ENCODE assay signal across 19 mouse cellular contexts in genomic region chr11:120222425-120223104, GRCm38 (mm10). TPM values are rescaled to one million over a fixed set of nuclear protein-coding genes. Genes with fewer than 3 reads are reported as not detected.
A peak's percentile ranks its signal among the peaks of the same experiment; 100 is the strongest.
DNase-seq lines count a peak whose midpoint lies in the region; ATAC-seq and TF ChIP-seq lines count a peak whose summit lies in the region.
"Had no signal": no experiment of that assay in that cellular context is flagged by ENCODE, and none has a peak within 500 bp of the region (broad histone marks: within the 10 kb centered on the region; RNA-seq: fewer than 3 reads in every experiment).

No protein-coding gene starts in this region.

- no peak for DNase-seq in heart, embryonic 10.5 days (ENCODE audit: low spot score)
- no peak for DNase-seq in heart, postnatal 14 days
- peak; percentile 12 for DNase-seq in kidney, postnatal 10 days
- DNase-seq in kidney, adult 18-20 months, result no peak
- no peak for DNase-seq in embryonic facial prominence, embryonic 10.5 days (ENCODE audit: low spot score)
- DNase-seq in cerebellum, adult 9-10 months, result no peak
- DNase-seq in urinary bladder, postnatal 25 days (ENCODE audit: low spot score), result no peak
- DNase-seq: cerebellum, adult 2 months; gastrocnemius, postnatal 10 days; heart, postnatal 4 days; layer of hippocampus, postnatal 36 days; lung, adult 2 months; retina, postnatal 1 day; thymus, postnatal 14 days had no signal

- 76% methylated on average over 6 of the region's 6 CpGs for WGBS in heart, embryonic 10.5 days
- 81% methylated on average over 6 of the region's 6 CpGs for WGBS in embryonic facial prominence, embryonic 10.5 days
- 42% methylated on average over 6 of the region's 6 CpGs for WGBS in intestine, postnatal 0 days

- no peak overlapping the region for H3K4me3 ChIP-seq in heart, embryonic 10.5 days
- no peak overlapping the region for H3K4me3 ChIP-seq in embryonic facial prominence, embryonic 10.5 days
- no peak overlapping the region for H3K4me3 ChIP-seq in intestine, postnatal 0 days (ENCODE audit: low read depth, low read length)
- H3K4me3 ChIP-seq: neural tube, embryonic 12.5 days; stomach, embryonic 15.5 days had no signal

- H3K27ac ChIP-seq in heart, embryonic 10.5 days, result peak overlapping the region; percentile 50
- H3K27ac ChIP-seq in embryonic facial prominence, embryonic 10.5 days (replicated peaks), result peak overlapping the region; percentile 45
- H3K27ac ChIP-seq in intestine, postnatal 0 days (ENCODE audit: low read depth, low read length), result peak overlapping the region; percentile 21; the same call in 1 of the 2 replicates
- H3K27ac ChIP-seq: macrophage had no signal

- H3K4me1 ChIP-seq in heart, embryonic 10.5 days, result peaks cover 99% of the 10 kb centered on the region
- H3K4me1 ChIP-seq in embryonic facial prominence, embryonic 10.5 days, result peaks cover 99% of the 10 kb centered on the region
- H3K4me1 ChIP-seq in intestine, postnatal 0 days (replicated peaks; ENCODE audit: control insufficient read depth, insufficient read depth, low read length), result peaks cover 26% of the 10 kb centered on the region

- no peaks in the 10 kb centered on the region for H3K27me3 ChIP-seq in heart, embryonic 10.5 days (ENCODE audit: insufficient read depth, poor library complexity, severe bottlenecking)
- H3K27me3 ChIP-seq in embryonic facial prominence, embryonic 10.5 days (replicated peaks; ENCODE audit: low read depth, poor library complexity, severe bottlenecking), result 0 out of 2 replicates have a peak, but pooled peaks cover 17% of the 10 kb centered on the region
- H3K27me3 ChIP-seq in intestine, postnatal 0 days (replicated peaks; ENCODE audit: control insufficient read depth, insufficient read depth, low read length), result no peaks in the 10 kb centered on the region
- H3K27me3 ChIP-seq: neural tube, embryonic 12.5 days; stomach, embryonic 15.5 days had no signal

- no peak for ATAC-seq in intestine, postnatal 0 days

- H3K9me3 ChIP-seq in heart, embryonic 10.5 days, result no peaks in the 10 kb centered on the region
- no peaks in the 10 kb centered on the region for H3K9me3 ChIP-seq in embryonic facial prominence, embryonic 10.5 days
- no peaks in the 10 kb centered on the region for H3K9me3 ChIP-seq in intestine, postnatal 0 days (ENCODE audit: control insufficient read depth)
- H3K9me3 ChIP-seq: neural tube, embryonic 12.5 days; stomach, embryonic 15.5 days had no signal

- intact Hi-C loops in heart, postnatal 14 days (cut with DNase I), result no loop called here

- H3K4me2 ChIP-seq in intestine, postnatal 0 days (replicated peaks; ENCODE audit: low read depth), result 0 out of 2 replicates have a peak overlapping the region, but pooled peaks have one; percentile 21
- H3K4me2 ChIP-seq: heart, embryonic 11.5 days; stomach, embryonic 15.5 days had no signal

- no peaks in the 10 kb centered on the region for H3K36me3 ChIP-seq in heart, embryonic 10.5 days
- H3K36me3 ChIP-seq in embryonic facial prominence, embryonic 10.5 days (replicated peaks), result no peaks in the 10 kb centered on the region; the same call in 1 of the 2 replicates
- H3K36me3 ChIP-seq in intestine, postnatal 0 days (ENCODE audit: control insufficient read depth, insufficient read depth), result no peaks in the 10 kb centered on the region
- H3K36me3 ChIP-seq: neural tube, embryonic 12.5 days; stomach, embryonic 15.5 days had no signal

- TF ChIP-seq CTCF in intestine, postnatal 0 days (IDR thresholded peaks at IDR 0.05; ENCODE audit: low read depth), result no peak

- H3K9ac ChIP-seq in intestine, postnatal 0 days (ENCODE audit: low read depth, low read length), result no peak overlapping the region
- H3K9ac ChIP-seq: neural tube, embryonic 12.5 days; stomach, embryonic 15.5 days had no signal

RNA-seq across cellular contexts. Expression of gene Bahcc1, which starts 10.2 kb away (rescaled TPM):
- polyA plus RNA-seq in heart, embryonic 10.5 days (2016; fragmentation: Nextera tagmentation; extraction: Ambion mirVana), result 7.7 and 12.9 TPM in 2 replicates
- 10 to 100 TPM in 1 of 2 experiments, 1 to 10 TPM in 1; 7.8 to 10.0 TPM for total RNA-seq in heart, postnatal 14 days (2021)
- 18.0 and 18.4 TPM in 2 replicates for polyA plus RNA-seq in embryonic facial prominence, embryonic 10.5 days (2016; fragmentation: Nextera tagmentation; extraction: Ambion mirVana)
- 3.1 and 4.2 TPM in 2 replicates for polyA plus RNA-seq in intestine, postnatal 0 days (2015; fragmentation: Nextera tagmentation; extraction: Ambion mirVana)
